Mouse (Mus musculus) kidney, embryonic 14.5 days (tissue): ENCODE results near the gene Smyd1. TPM values are rescaled to one million over a fixed set of nuclear protein-coding genes. Genes with fewer than 3 reads are reported as not detected.

ENCODE experiments used
- ATAC-seq: fragments of 200-750 bp; cut with Nextera tagmentation; 2 replicates; pipeline ENCODE4 v1.8.0; 2017; ENCODE audit warnings: moderate number of reproducible peaks, mild to moderate bottlenecking, moderate TSS enrichment, moderate library complexity; ENCODE audit not compliant: low FRiP score, low TSS enrichment
- H3K27ac ChIP-seq: fragments of 300-500 bp; sonication (generic); 2 replicates; pipeline ENCODE4 v1.5.1; 2014; ENCODE audit warnings: low read depth, mild to moderate bottlenecking, low read length, moderate library complexity, mixed read lengths
- H3K27me3 ChIP-seq: fragments of 300-500 bp; sonication (generic); 2 replicates; pipeline ENCODE4 v1.6.1; 2014; ENCODE audit warnings: mild to moderate bottlenecking, low read length; ENCODE audit not compliant: control insufficient read depth, insufficient read depth
- H3K36me3 ChIP-seq: fragments of 300-500 bp; sonication (generic); 2 replicates; pipeline ENCODE4 v1.6.1; 2014; ENCODE audit warnings: low read length, mixed read lengths; ENCODE audit not compliant: control insufficient read depth, insufficient read depth
- H3K4me1 ChIP-seq: fragments of 300-500 bp; sonication (generic); 2 replicates; pipeline ENCODE4 v1.6.1; 2014; ENCODE audit warnings: low read length, mixed read lengths; ENCODE audit not compliant: control insufficient read depth, insufficient read depth
- H3K4me2 ChIP-seq: fragments of 300-500 bp; sonication (generic); replicated peaks from 2 replicates; pipeline ENCODE4 v1.6.1; 2014; ENCODE audit warnings: low read depth, mild to moderate bottlenecking, low read length
- H3K4me3 ChIP-seq: fragments of 300-500 bp; sonication (generic); 2 replicates; pipeline ENCODE4 v1.5.1; 2014; ENCODE audit warnings: mild to moderate bottlenecking, low read length
- H3K9ac ChIP-seq: fragments of 300-500 bp; sonication (generic); 2 replicates; pipeline ENCODE4 v1.6.1; 2014; ENCODE audit warnings: low read depth, mild to moderate bottlenecking, low read length, moderate library complexity
- H3K9me3 ChIP-seq: fragments of 300-500 bp; sonication (generic); 2 replicates; pipeline ENCODE4 v1.6.1; 2016; ENCODE audit warnings: low read length; ENCODE audit not compliant: control insufficient read depth
- WGBS: fragments of 180-500 bp; shearing (Covaris S2); extraction: QIAGEN DNeasy Blood & Tissue Kit; methylation state at CpG from one replicate; pipeline ENCODE4 v1.1.7; 2014; 5-methylcytosine and 5-hydroxymethylcytosine counted together
- polyA plus RNA-seq: library from polyadenylated mRNA; unstranded; fragments of >200 nt; fragmentation: Nextera tagmentation; extraction: Ambion mirVana; gene quantifications from 2 replicates; pipeline ENCODE4 v1.2.1, GENCODE M21; 2014

Gene Smyd1
- polyA plus RNA-seq, 1 experiment from 2014 or later, result 0.19 TPM

- H3K9me3 ChIP-seq, result no peaks in the 10 kb centered on the region
- ATAC-seq, result no peak
Observed at GRCm38 (mm10) chr6:71298751-71299150, 23.3 kb downstream of the Smyd1 start.

GRCm38 (mm10) chr6:71298051-71298450 lies 24.0 kb downstream of the Smyd1 start:
- H3K4me1 ChIP-seq, result no peaks in the 10 kb centered on the region
- ATAC-seq, result no peak
- no peaks in the 10 kb centered on the region for H3K9me3 ChIP-seq
- H3K36me3 ChIP-seq, result no peaks in the 10 kb centered on the region
- no peak overlapping the region for H3K4me2 ChIP-seq
- H3K4me3 ChIP-seq, result no peak overlapping the region
- no peak overlapping the region for H3K9ac ChIP-seq
- no peaks in the 10 kb centered on the region for H3K27me3 ChIP-seq
- WGBS, result 67% methylated on average over 2 of the region's 2 CpGs
- no peak overlapping the region for H3K27ac ChIP-seq

More at GRCm38 (mm10) chr6:71298751-71299150, 23.3 kb downstream of the Smyd1 start:
- H3K36me3 ChIP-seq, result no peaks in the 10 kb centered on the region
- H3K27me3 ChIP-seq, result no peaks in the 10 kb centered on the region
- H3K4me2 ChIP-seq, result no peak overlapping the region
- no peaks in the 10 kb centered on the region for H3K4me1 ChIP-seq
- no peak overlapping the region for H3K4me3 ChIP-seq
- 40% methylated on average over 3 of the region's 3 CpGs for WGBS
- H3K27ac ChIP-seq, result no peak overlapping the region
- no peak overlapping the region for H3K9ac ChIP-seq

DNA sequence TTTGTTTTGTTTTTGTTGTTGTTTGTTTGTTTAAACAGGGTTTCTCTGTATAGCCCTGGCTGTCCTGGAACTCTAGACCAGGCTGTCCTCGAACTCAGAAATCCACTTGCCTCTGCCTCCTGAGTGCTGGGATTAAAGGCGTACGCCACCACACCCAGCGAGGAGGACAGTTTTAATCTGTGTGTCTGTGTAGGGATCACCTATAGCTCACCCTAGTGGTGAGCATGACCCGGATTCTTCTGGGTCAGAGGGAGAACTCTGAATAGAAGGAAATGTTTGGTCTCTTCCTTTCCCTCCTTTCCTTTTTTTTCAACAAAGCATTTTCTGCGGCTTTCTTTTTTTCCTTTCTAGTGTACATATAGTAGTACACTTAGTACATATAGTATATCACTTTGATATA lies 26.7 kb downstream of the Smyd1 start:
- Histone ChIP-seq H3K4me1 (no peaks in the 10 kb centered on the region), H3K9me3 (no peaks in the 10 kb centered on the region), H3K4me2 (no peak overlapping the region), H3K4me3 (no peak overlapping the region), H3K36me3 (no peaks in the 10 kb centered on the region), H3K27me3 (no peaks in the 10 kb centered on the region), H3K9ac (no peak overlapping the region), H3K27ac (no peak overlapping the region)
- ATAC-seq, result no peak
- WGBS, result 73% methylated on average over 6 of the region's 6 CpGs

DNA sequence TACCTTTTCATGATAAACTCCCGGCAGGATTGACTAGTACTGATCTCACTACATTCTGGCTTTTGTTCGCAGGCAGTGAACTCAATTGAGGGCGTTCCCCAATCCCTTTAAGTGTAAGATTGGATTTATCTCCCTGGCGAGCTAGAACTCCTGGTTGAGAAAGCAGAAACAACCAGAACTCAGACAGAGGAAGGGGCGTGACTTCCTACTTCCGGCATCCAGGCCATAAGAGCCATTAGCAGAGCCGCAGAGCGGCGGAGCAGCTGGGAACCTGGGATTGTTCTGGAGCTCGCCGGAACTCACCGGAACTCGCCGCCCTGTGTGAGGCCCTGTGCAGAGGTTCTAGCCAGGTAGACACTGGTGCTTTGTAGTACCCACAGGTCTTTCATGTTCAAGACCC lies 28.5 kb downstream of the Smyd1 start:
- H3K4me2 ChIP-seq, result no peak overlapping the region
- H3K9ac ChIP-seq, result no peak overlapping the region
- no peaks in the 10 kb centered on the region for H3K36me3 ChIP-seq
- H3K9me3 ChIP-seq, result no peaks in the 10 kb centered on the region
- ATAC-seq, result no peak
- no peak overlapping the region for H3K27ac ChIP-seq
- no peak overlapping the region for H3K4me3 ChIP-seq
- H3K27me3 ChIP-seq, result no peaks in the 10 kb centered on the region
- no peaks in the 10 kb centered on the region for H3K4me1 ChIP-seq
- 91% methylated on average over 14 of the region's 14 CpGs for WGBS

GRCm38 (mm10) chr6:71279418-71279817 lies 42.6 kb downstream of the Smyd1 start:
- Histone ChIP-seq H3K27me3 (no peaks in the 10 kb centered on the region), H3K4me3 (no peak overlapping the region), H3K36me3 (peaks cover 5% of the 10 kb centered on the region; the same call in 1 of the 2 replicates), H3K4me2 (no peak overlapping the region), H3K9me3 (no peaks in the 10 kb centered on the region), H3K9ac (no peak overlapping the region), H3K4me1 (no peaks in the 10 kb centered on the region), H3K27ac (no peak overlapping the region)
- WGBS, result 71% methylated on average over 1 of the region's 1 CpGs
- ATAC-seq, result no peak

GRCm38 (mm10) chr6:71274621-71275020 lies 47.4 kb downstream of the Smyd1 start:
- WGBS, result 95% methylated on average over 1 of the region's 1 CpGs
- Histone ChIP-seq H3K27ac (no peak overlapping the region), H3K4me3 (no peak overlapping the region), H3K4me1 (peaks cover 10% of the 10 kb centered on the region), H3K36me3 (no peaks in the 10 kb centered on the region), H3K27me3 (no peaks in the 10 kb centered on the region), H3K9ac (no peak overlapping the region), H3K4me2 (no peak overlapping the region), H3K9me3 (no peaks in the 10 kb centered on the region)
- ATAC-seq, result no peak

- 93% methylated on average over 1 of the region's 1 CpGs for WGBS
- Histone ChIP-seq H3K9me3 (no peaks in the 10 kb centered on the region), H3K27me3 (no peaks in the 10 kb centered on the region), H3K4me2 (no peak overlapping the region), H3K4me1 (peaks cover 10% of the 10 kb centered on the region), H3K4me3 (no peak overlapping the region), H3K27ac (no peak overlapping the region), H3K36me3 (no peaks in the 10 kb centered on the region), H3K9ac (no peak overlapping the region)
- ATAC-seq, result no peak
Observed at GRCm38 (mm10) chr6:71273715-71274114, 48.3 kb downstream of the Smyd1 start.

DNA sequence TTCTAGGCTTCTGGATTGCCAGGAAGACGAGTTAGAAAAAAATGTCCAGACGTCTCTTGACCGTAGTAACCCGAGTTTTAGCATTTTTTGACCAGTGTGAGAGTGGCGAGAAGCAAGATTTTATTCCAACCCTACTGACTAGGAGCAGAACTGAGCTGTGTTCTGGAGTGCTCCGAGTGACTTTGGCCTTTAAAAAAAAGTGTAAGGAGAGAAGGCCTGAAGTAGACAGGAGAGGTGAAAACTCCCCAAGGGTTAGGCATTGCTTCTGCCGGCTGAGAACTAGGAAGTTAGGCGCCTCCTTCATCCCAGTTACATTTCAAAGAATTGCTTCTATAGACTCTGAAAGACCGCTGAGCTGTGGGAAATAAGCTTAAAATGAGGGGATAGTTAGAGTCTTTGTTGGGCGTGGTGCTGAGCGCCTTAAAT lies 49.7 kb downstream of the Smyd1 start:
- peak overlapping the region; percentile 97 for H3K9ac ChIP-seq
- no peaks in the 10 kb centered on the region for H3K36me3 ChIP-seq
- H3K4me3 ChIP-seq, result peak overlapping the region; percentile 92
- ATAC-seq, result no peak
- no peaks in the 10 kb centered on the region for H3K27me3 ChIP-seq
- H3K27ac ChIP-seq, result peak overlapping the region; percentile 97
- no peaks in the 10 kb centered on the region for H3K9me3 ChIP-seq
- peaks cover 10% of the 10 kb centered on the region for H3K4me1 ChIP-seq
- H3K4me2 ChIP-seq, result peak overlapping the region; percentile 57
- WGBS, result 2% methylated on average over 11 of the region's 11 CpGs

- Histone ChIP-seq H3K27ac (peak within 1 kb of the TSS; percentile 97), H3K4me3 (peak within 1 kb of the TSS; percentile 92), H3K36me3 (no peaks in the 10 kb centered on the region), H3K4me1 (peaks cover 10% of the 10 kb centered on the region), H3K4me2 (peak within 1 kb of the TSS; percentile 57), H3K27me3 (no peaks in the 10 kb centered on the region), H3K9me3 (no peaks in the 10 kb centered on the region), H3K9ac (peak within 1 kb of the TSS; percentile 97)
- ATAC-seq, result peak; percentile 95
- under 1% methylated on average over 77 of the region's 84 CpGs for WGBS
Observed at GRCm38 (mm10) chr6:71271389-71272315, 50.4 kb downstream of the Smyd1 start, which contains the start of gene Krcc1. TSS of gene Krcc1 (plus strand) at chr6:71271677.
